Mouse (Mus musculus) thymus, adult 18-20 months (tissue): ENCODE measurements around the gene Bmf.
A peak's percentile ranks its signal among the peaks of the same experiment; 100 is the strongest.

ENCODE experiments used
- DNase-seq, 2 experiments: peaks; one replicate each; pipeline ENCODE4 v3.0.0; 2022; ENCODE audit warnings: mixed read lengths in 2 of 2

Gene Bmf

DNA sequence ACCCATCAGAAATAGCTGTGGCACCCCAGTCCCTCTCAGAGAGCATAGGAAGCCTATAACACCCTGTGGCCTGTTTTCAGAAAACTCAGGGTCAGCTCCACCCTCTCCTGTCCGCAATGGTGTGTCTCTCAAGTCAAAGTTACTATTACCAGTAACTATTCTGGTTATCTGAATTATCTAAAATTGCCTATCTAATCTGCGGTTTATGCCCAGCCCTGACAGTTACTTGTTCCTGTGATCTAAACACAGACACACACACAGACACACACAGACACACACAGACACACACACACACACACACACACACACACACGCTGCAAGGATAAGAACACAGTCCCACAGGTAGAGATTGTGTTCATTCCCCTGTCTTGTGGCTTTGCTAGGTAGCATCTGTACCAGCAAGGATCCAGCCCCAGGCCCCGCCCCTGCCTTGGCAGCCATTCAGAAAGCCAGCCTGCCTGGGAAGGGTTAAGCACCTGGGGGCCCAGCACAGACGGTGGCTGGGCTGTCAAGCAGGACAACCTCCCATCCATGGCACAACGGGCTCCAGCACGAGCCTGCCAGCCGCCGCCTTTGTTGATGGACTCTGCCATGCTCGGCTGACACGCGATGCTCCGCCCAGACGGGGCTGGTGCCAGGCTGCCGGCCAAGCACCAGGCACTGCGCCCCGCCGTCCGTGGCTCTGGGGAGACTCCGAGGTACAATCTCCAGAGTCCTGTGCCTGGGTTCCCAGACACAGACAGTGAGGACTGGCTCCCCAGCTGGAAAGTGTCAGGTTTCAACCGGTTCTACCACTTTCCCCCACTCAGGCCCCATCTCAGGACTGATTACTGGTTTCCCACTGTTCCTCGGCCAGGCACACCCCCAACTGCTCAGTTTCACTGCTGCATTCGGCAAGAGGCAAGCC, 5.3 kb downstream of the Bmf start:
- peak; percentile 74 to 77 for DNase-seq

DNA sequence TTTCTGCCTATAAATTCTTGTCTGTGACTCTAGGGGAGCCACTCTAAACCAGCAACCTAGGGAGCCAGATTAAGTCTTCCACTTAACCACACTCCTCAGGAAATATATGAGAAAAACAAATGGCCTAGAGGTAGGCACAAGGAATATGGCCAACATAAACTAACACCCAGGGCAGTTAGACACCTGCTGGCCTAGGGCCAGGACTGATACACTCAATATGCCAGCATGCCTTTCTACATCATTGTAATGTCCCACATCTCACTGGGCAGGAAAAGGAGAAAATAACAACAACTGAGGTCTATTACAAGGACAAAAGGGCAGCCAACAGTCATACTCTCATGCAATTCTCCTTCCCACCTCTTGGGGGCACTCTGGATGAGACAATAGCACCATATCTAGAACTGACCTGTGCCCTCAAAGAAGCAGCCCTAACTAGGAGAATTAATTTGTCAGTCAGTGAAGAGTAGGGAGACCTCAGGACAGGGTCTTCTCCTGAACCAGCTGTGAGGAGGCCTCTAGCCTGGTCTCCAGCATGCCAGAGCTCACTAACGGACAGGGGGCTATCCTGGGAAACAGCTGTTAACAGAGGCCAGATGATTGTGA, 6.4 kb downstream of the Bmf start:
- DNase-seq, result no peak

DNA sequence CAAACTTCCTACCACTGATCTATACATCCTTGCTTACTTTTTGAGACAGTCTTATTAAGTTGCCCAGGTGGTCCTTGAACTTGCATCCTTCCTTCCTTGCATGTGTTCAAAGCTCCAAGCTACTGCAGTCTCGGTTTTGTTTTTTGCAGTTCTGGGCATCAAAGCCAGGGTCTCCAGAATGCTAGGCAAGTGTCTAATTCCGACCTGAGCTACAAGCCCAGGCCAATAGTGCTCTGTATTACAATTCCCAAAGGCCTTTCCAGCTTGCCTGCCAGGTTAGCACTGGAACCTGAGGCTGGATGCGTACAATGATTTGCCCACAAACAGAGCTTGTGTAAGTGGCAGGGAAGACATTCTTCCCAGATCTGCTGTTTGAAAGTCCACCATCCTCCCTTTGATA, 7.8 kb downstream of the Bmf start:
- no peak for DNase-seq

DNA sequence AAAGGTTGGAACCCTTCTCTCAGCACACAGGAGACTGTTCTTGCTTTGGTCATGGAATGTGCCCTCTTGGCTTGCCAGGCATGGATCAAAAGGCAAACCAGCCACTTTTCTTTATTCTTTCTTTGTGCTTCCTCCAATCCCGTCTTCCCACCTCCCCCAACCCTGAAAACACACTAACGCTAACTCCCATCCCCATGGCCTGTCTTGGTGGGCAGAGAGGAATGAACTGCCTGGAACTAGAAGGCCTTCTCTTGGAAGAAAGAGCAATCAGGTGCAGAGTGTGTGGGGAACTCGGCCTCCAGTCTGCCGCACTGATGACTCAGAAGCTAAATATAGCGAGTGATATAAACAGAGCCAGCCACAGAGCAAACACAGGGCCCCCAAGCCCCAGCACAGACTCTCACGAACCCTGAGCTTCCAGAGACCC, 8.8 kb downstream of the Bmf start:
- DNase-seq, result peak in 1 of 2 experiments; percentile 39

DNA sequence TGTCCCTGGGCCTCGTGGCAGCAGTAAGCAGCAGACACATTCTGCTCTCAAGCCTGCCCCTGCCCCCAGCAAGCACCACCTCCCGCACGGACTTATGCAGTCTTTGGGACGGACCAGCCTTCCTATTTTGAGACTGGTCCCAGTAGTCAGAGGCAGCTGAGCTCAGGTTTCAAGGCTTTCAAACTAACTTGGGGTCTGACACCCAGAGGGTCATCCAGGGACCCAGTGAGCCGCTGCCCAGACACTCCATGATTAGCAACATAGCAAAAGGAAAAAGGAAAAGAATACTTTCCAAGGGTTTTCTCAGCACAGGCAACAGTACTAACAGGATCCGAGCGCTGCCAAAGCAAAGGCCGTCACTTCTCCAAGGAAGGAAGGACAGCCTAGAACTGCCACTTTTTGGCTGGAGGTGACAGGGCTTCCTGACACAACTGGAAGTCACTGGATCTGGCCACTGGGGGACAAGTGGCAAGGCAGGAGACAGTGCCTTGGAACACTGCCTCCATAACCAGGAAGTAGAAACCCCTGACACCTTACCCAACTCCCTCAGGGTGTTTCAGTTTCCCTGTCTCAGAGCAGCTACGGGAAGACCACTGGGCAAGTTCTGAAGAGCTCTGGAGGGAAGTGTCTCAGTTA, 9.5 kb downstream of the Bmf start:
- DNase-seq, result no peak

DNA sequence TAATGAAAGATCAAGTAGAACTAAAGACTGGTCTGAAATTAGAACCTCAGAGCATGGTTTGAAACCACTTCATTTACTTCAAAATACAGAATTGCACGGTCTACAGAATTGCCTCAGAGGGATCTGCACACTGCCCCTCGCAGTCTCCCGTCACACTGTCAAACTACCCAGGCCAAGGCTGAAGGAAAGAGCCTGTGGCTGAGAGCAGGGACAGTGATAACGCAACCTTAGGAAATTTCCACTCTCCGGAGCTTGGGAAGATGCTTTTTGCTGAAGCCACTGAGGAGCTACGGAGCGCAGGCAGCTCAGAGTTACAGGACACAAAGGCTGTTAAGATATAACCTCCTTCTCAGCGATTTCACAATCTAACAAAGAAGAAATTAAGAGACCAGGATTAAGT, 10.4 kb downstream of the Bmf start:
- no peak for DNase-seq

DNA sequence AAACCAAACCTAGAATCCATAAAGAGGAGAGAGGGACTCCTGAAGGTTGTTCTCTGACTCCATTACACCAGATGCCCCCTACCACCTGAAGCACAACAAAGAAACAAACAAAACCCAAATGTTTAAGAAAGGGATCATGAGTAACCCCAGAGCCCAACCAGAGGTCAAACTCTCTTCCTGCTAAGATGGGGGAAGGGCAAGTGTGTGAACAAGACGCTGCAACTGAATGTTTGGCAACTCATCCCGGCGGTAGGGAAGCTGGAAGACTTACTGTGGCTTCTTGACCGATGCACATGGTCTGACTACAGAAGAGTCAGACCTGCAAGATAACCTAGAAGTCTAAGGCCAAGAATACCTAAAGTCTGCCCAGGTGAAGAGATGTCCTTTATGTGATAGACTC, 12.3 kb downstream of the Bmf start:
- no peak for DNase-seq

DNA sequence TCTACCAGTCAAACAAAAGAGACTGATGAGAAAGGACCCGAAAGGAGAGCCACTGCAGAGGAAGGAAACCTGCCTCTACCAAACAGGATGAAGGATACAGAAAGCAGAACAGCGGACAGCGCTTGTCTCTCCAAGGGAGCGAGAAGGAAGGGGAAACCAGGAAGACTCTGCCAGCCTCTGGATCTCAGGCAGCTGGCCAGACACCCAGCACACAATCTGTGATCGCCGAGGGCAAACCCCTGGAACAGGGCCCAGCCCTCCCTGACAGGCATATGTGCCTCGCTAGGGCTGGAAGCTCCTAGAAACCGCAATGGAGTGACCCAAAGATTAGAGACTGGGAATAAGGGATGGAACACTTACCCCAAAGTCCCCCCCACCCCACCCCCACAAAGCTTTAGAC, 12.9 kb downstream of the Bmf start:
- DNase-seq, result no peak

DNA sequence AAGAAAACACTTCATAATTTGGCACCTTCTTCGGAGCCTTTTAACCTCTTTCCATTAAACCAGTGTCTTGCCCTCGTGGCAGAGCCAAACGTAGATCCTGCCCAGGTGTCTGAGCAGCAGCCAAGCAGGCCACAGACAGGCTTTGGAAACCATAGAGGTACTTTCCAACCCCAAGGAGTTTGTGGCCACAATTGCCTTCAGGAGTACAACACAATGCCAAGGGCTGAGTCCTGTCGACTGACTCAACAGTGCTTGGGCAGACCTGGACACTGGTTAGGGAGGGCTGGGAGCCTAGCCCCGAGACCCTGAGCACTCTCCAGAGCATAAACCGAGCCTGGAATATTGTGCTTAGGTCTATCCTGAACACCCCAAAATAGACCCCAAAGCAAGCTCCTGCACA, 13.4 kb downstream of the Bmf start:
- DNase-seq, result no peak

DNA sequence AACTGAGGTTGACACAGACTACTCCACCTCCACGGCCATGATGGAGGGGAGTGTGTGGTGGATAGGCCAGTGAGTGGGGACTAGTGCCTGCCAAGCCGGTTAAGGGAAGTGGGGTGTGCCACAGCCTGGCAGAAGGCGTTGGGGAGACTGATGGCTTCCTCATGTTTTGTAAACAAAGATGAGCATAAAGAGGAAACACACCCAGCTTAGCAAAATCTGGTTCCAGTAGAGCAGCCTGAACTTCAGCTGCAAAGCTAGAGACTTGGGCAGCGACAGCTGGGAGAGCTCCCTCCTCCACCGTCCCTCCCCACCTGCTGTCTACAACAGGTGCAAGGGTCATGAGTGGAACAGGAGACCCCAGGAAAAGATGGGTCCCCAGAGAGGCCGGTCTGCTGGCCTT, 15.5 kb downstream of the Bmf start:
- DNase-seq, result no peak

DNA sequence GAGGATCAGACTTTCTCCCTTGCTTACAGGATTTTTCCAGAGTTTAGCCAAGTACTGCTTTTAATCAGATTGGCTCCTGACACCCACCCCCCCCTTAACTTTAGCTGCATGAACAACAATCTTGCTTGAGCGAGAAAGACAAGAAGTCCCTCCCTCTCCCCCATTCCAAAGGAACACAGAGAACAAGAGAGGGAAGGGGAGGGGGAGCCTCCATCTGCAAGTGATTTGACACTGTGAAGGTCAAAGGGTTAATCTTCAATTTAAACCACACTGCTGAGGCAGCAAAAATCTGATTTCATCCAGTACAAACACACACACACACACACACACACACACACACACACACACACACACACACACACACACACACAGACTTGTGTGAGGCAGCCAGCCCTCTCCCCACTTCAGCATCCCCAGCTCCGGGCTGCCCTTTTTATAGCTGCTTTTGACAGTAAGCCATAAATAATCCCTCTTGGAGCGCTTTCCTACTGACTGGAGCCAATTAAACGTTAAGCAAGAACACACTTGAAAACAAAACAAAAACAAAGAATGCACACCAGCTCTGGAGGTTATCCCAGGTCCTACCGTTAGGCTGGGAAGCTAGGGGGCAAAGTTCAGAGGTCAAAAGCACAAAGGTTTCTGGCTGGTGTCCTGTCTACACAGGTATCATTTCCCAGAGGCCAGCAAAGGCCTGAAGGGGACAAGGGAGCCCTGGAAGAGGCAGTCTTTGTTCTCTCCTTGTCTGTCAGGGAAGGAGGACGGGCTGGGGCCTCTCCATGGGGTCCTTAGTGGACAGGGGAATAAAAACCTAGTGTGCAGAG, 16.4 kb downstream of the Bmf start:
- DNase-seq, result no peak

DNA sequence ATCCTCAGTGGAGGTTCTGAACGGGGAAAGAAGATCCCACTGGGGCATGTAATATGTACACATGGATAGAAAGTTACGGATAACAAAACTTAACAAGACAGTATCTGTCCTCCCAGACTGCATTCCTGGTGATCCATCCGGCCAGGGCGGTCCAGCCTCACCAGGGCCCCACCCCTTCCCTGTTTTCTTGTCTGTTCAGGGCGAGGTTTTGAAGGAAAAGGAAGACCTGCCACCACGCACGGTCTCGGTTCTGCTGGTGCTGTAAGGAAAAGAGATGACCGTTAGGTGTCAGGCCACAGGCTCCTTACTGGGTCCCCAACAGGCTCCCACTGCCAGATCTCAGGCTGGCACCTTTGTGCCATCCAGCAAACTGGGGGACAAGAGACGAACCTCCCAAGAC, 17.1 kb downstream of the Bmf start:
- DNase-seq, result no peak

DNA sequence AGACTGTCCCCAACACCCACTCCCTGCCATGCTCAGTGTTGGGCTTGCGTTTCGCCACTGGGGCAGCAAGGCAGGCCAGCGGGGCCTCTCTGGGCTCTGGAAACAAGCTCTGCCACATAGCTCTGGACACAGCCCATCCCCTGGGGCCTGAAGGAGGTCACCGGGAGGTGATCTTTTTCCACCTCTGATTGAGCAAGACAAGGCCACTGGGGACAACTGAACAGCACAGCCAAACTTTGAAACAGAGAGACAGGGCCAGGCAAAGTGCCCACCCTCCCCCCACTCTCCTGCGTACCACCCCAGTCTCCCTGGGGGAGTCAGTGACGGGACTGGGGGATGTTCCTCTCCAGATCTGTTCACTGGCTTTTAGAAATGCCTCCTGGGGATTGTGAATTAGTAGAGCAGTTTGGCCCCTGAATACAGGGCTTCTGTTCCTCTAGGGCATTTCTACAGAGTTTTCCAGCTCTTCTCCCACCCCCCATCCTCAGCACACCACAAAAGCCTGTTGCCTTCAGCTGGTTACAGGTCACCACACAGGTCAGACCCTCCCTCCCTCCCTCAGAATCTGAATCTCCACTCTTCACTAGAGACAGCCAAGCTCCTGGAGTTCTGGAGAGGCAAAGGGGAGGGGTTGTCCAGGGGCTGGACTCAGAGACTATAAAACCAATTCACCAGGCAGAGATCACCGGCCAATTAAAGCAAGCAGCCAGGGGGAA, 19.9 kb downstream of the Bmf start:
- no peak for DNase-seq

DNA sequence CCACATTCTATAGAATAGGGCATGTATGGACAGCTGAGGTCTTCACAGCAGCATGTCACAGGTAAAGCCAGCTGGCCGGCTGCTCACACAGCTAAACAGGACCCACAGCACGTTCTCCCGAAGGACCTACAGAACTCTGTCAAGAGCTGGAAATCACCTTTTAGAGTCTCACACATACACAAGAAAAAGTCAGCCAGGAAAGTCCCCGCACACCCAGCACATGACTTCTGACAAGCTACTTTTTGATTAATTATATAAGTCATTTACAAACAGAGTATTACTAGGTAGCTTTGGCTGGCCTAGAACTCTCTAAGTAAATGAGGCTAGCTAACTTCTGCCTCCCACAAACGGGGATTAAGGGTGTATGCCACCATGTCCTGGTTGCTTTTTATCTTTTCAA, 22.9 kb downstream of the Bmf start:
- DNase-seq, result no peak

DNA sequence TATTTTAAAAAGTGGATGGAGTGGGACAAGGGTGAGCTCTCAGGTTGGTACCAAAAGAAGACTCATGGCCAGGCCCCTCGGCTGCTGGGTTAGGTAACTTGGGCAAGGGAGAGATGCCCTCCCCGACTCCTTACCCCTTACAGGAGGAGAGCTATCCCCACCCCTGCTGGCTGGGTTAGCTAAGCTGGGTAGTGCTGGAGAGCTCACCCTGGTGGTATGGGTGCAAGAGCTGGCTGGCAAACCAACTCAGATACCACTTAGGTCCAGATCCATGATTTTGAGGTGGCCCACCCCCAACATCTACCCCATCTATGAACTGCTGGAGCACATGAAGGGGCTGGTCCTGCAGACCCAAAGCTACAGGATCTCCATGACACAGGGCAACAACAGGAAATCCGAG, 24.7 kb downstream of the Bmf start:
- DNase-seq, result peak in 1 of 2 experiments; percentile 23

DNA sequence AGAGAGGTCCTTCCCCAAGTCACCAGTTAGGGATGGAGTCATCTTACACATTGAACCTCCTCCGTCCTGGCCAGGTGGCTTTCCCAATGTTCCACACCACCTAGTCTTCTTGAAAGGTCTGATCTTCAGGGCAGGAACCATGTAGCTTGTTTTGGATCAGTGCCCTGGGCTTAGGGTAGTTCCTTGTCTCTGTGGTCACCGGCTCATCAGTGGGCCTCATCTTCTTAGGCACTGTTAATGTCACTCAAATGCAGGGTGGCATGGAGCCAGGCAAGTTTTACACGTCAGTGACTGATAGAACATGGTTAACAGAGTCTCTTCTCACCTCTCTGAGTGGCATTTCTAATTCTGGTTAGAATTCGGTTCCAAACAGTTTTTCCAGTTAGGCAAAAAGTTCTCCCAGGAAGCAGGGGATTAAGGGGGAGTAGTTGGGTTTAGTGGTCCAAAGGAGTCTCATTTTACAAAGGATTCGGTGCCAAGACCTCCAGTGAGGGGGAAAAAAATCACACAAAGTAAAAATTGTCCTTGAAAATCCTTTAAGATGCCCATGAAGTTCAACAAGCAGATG, 26.2 kb downstream of the Bmf start:
- DNase-seq, result no peak

DNA sequence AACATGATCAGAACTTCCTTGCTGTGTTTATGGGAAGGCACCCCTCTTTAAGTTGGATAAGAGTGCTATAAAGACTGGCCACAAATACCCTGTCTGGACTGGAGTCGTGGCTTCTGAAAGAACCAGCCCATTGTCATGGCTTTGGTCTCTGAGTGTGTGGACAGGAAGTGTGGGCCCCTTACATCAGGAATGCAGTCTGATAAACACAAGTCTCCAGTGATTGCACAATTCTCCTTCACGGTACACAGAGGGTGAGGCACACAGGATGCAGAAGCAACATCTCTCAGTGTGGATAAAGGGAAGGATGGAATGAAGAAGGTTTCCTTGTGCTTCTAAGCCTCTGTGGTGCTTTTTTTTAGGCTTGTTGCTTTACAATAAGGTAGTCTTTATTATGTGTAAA, 27.2 kb downstream of the Bmf start:
- DNase-seq, result no peak

DNA sequence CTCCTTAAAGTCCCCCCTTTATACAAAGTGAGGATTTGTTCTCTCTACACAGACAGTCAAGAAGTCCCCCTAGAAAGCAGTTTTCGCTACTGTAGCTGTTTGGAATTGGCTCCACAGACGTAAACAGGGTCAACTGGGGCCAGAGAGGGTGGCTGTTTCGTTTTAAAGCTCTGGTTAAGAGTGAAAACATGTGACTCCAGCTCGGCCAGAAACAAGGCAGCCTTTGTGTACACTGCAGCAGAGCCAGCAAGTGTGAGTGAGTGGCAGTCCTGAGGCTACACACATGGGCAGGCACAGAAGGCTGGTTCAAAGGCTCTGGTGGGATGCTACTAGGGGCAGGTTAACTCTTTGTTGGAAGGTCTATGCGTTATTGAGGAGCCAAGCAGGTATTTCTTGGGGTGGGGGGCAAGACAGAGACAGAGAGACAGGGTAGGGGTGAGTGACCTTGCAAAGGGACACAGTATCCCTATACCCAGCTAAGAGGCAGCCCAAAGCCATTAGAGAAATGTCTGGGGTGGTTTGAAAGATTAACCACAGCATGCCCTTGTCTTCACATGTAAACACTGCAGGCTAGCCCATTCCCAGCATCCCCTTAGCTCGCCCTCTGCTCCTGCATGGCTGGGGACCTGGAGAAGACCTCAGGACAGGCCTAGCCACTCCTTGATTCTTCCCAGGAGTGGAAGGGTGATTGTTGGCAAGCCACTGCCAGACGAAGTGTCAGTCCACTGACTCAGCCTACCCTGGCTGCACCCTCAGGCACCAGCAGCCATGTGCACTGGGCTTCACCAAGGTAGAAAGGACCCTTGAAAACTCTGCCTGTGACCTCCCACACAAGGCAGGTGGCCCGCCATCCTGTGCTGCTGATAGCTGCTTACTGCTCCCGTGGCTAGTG, 29.2 kb downstream of the Bmf start:
- DNase-seq, result no peak

DNA sequence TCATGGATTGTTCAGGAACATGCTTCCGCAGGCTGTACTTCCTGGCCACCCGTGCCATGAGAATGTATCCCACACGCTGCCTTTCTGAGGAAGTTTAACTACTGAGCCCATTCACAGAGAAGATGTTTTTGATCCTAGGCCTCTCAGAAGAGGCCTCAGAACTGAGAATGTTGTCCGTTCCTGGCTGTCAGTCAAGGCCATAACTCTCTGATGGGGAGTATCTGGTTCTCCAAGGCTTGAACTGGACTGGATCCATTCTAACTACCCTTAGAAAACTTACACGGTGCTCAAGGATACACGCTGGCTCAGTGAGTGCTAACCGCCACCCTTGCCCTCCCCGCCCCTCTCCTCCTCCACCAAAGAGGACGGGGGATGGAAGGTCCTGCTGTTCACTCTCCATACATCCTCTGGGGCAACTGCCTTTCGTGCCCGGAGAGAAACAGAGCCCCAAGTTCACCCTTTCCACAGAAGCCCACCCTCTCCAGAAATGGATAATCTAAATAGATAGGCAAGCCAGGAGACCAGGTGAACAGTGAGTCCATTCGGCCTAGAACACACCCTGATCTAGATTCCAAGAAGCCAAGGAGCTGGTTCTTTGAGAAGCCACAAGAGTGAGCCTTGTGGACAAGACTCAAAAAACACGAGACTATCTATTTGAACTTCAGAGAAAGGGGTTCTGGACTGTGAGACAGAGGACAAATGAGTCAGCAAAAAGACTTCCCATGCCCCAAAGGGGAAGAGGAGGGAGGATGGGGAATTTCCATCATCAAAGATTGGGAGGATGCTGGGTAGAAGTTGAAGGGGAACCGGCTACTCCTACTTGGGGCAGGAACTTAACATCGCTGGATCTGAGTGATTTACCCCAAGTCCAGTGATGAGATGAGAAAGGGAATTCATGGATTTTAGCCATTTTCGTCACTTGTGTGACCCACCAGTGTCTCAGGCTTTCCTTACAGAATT, 36.8 kb downstream of the Bmf start:
- DNase-seq, result no peak
